Mouse (Mus musculus) hindbrain, embryonic 16.5 days (tissue): Measurements from ENCODE around the gene Lamp1. TPM values are rescaled to one million over a fixed set of nuclear protein-coding genes. Genes with fewer than 3 reads are reported as not detected.
"Not testable (repeated sequence)": the region's sequence is repeated elsewhere in the genome, so short reads cannot be mapped to it uniquely, and the experiment has no call there.

Experiments
- ATAC-seq: fragments of 200-750 bp; cut with Nextera tagmentation; 2 replicates; pipeline ENCODE4 v1.8.0; 2017; ENCODE audit warnings: moderate TSS enrichment, moderate library complexity
- H3K27ac ChIP-seq: fragments of 300-500 bp; sonication (generic); 2 replicates; pipeline ENCODE4 v1.5.1; 2014; ENCODE audit warnings: low read depth, mild to moderate bottlenecking, control low read depth, low read length, moderate library complexity
- H3K27me3 ChIP-seq: fragments of 300-500 bp; sonication (generic); replicated peaks from 2 replicates; pipeline ENCODE4 v1.6.1; 2014; ENCODE audit warnings: low read length; ENCODE audit not compliant: control insufficient read depth, insufficient read depth
- H3K36me3 ChIP-seq: fragments of 300-500 bp; sonication (generic); 2 replicates; pipeline ENCODE4 v1.6.1; 2014; ENCODE audit warnings: mild to moderate bottlenecking, low read length, moderate library complexity, mixed read lengths; ENCODE audit not compliant: control insufficient read depth, insufficient read depth
- H3K4me1 ChIP-seq: fragments of 300-500 bp; sonication (generic); 2 replicates; pipeline ENCODE4 v1.6.1; 2014; ENCODE audit warnings: low read depth, low read length; ENCODE audit not compliant: control insufficient read depth, insufficient read depth
- H3K4me2 ChIP-seq: fragments of 300-500 bp; sonication (generic); 2 replicates; pipeline ENCODE4 v1.6.1; 2014; ENCODE audit warnings: mild to moderate bottlenecking, low read length, control low read depth, moderate library complexity
- H3K4me3 ChIP-seq: fragments of 300-500 bp; sonication (generic); 2 replicates; pipeline ENCODE4 v1.5.1; 2014; ENCODE audit warnings: mild to moderate bottlenecking, low read length, control low read depth, moderate library complexity
- H3K9ac ChIP-seq: fragments of 300-500 bp; sonication (generic); 2 replicates; pipeline ENCODE4 v1.6.1; 2014; ENCODE audit warnings: low read depth, mild to moderate bottlenecking, control low read depth, low read length, moderate library complexity
- H3K9me3 ChIP-seq: fragments of 300-500 bp; sonication (generic); 2 replicates; pipeline ENCODE4 v1.6.1; 2014; ENCODE audit warnings: mild to moderate bottlenecking, low read length, moderate library complexity; ENCODE audit not compliant: control insufficient read depth
- WGBS: fragments of 180-500 bp; shearing (Covaris S2); extraction: QIAGEN DNeasy Blood & Tissue Kit; methylation state at CpG from one replicate; pipeline ENCODE4 v1.1.7; 2014; 5-methylcytosine and 5-hydroxymethylcytosine counted together
- polyA plus RNA-seq: library from polyadenylated mRNA; unstranded; fragments of >200 nt; fragmentation: Nextera tagmentation; extraction: Ambion mirVana; gene quantifications from 2 replicates; pipeline ENCODE4 v1.2.1, GENCODE M21; 2015

Gene Lamp1
- polyA plus RNA-seq, 1 experiment from 2014 or later, result 318 TPM

DNA sequence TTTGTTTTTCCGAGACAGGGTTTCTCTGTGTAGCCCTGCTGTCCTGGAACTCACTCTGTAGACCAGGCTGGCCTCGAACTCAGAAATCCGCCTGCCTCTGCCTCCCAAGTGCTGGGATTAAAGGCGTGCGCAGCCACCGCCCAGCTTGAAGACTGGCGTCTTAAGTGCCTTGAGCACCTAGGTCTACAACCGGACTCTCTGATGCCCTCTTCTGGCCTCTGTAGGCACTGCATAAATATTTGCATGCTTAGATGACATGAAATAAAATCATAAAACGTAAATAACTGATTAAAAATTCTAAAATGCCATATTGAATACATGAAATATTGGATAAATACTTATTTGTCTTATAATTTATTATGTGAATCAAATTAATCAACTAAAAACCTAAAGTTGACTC, 26.7 kb upstream of the Lamp1 start:
- not testable (repeated sequence) for H3K4me1 ChIP-seq, ATAC-seq, H3K4me2 ChIP-seq, H3K9ac ChIP-seq, H3K9me3 ChIP-seq, H3K4me3 ChIP-seq, H3K27ac ChIP-seq, H3K27me3 ChIP-seq
- H3K36me3 ChIP-seq, result peaks cover 66% of the 10 kb centered on the region
- WGBS, result 67% methylated on average over 9 of the region's 9 CpGs

DNA sequence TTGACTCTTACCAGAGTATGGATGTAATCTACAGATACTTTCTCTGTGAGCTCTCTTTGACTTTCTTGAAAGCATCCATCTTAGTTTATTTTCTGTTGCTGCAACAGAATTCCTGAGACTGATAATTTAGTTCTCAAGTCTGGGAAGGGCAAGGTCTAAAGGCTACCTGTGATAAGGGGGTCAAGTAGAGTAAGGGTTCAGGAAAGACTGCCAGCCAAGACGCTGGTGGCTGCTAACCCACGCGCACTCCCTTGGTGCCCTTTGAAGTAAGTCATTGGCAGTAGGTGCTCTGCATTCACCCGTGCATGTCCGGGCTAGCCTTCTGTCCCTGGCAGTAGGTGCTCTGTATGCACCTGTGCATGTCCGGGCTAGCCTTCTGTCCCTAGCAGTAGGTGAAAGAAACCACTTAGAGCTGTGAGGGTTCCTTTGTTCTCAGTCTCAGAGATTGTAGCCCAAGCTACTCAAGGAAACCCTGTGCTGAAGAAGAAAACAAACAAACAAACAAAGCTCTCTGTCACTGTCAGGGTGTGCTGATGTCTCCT, 19.2 kb upstream of the Lamp1 start:
- Histone ChIP-seq H3K4me2 (no peak overlapping the region), H3K27me3 (no peaks in the 10 kb centered on the region), H3K9ac (no peak overlapping the region), H3K4me1 (no peaks in the 10 kb centered on the region), H3K27ac (no peak overlapping the region), H3K9me3 (no peaks in the 10 kb centered on the region), H3K4me3 (no peak overlapping the region), H3K36me3 (peaks cover 75% of the 10 kb centered on the region)
- over 99% methylated on average over 6 of the region's 6 CpGs for WGBS
- ATAC-seq, result no peak

DNA sequence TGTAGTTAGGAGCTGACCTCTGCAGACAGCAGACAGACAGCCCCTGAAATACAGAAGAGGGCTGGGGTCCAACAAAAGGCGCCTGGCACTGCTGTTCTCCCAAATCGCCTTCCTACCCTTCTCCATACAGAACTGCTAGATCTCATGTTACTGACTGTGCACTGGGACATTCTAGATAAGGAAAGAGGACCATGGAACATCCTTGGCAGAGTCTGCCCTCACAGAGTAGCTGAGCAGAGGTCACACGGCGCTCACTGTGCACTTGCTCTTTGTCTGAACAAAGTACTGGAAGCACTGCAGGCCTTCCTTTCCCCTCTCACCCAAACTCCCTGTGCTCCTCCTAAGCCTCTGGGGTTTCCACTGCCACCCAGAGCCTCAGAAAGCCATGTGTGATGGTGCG, 17.3 kb upstream of the Lamp1 start:
- Histone ChIP-seq H3K9ac (no peak overlapping the region), H3K4me2 (no peak overlapping the region), H3K36me3 (peaks cover 63% of the 10 kb centered on the region), H3K27me3 (no peaks in the 10 kb centered on the region), H3K4me3 (no peak overlapping the region), H3K9me3 (no peaks in the 10 kb centered on the region), H3K27ac (no peak overlapping the region), H3K4me1 (no peaks in the 10 kb centered on the region)
- ATAC-seq, result no peak
- WGBS, result 94% methylated on average over 5 of the region's 5 CpGs

- H3K9ac ChIP-seq, result no peak overlapping the region
- no peak overlapping the region for H3K4me3 ChIP-seq
Measured at GRCm38 (mm10) chr8:13148476-13148875, 10.5 kb upstream of the Lamp1 start.

DNA sequence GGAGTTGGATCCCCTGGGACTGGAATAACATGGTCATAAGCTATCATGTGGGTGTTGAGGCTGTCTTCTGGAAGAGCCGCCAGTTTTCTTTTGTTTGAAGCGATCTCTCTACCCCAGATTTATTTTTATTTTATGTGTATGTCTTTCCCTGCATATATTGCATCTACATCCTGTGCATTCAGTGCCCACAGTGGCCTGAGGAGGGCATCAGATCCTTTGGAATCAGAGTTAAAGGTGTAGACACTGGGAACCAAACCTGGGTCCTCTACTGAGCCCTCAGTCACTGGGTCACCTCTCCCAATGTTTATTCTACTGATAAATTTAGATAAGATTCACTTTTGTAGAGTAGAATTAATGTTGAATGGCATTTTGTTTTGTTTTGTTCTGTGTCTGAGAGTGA, 9.7 kb upstream of the Lamp1 start:
- H3K36me3 ChIP-seq, result peaks cover 16% of the 10 kb centered on the region; the same call in 1 of the 2 replicates
- 100% methylated on average over 2 of the region's 2 CpGs for WGBS
- H3K9ac ChIP-seq, result no peak overlapping the region
- H3K4me3 ChIP-seq, result no peak overlapping the region
- H3K4me1 ChIP-seq, result no peaks in the 10 kb centered on the region
- H3K9me3 ChIP-seq, result no peaks in the 10 kb centered on the region
- no peak for ATAC-seq
- H3K27ac ChIP-seq, result no peak overlapping the region
- no peak overlapping the region for H3K4me2 ChIP-seq
- no peaks in the 10 kb centered on the region for H3K27me3 ChIP-seq

More at GRCm38 (mm10) chr8:13148476-13148875, 10.5 kb upstream of the Lamp1 start:
- ATAC-seq, result no peak
- Histone ChIP-seq H3K4me1 (no peaks in the 10 kb centered on the region), H3K27ac (no peak overlapping the region), H3K4me2 (no peak overlapping the region), H3K36me3 (peaks cover 17% of the 10 kb centered on the region), H3K9me3 (no peaks in the 10 kb centered on the region), H3K27me3 (no peaks in the 10 kb centered on the region)
- 100% methylated on average over 2 of the region's 2 CpGs for WGBS

GRCm38 (mm10) chr8:13149866-13150265, 9.1 kb upstream of the Lamp1 start:
- no peak for ATAC-seq
- H3K27ac ChIP-seq, result no peak overlapping the region

DNA sequence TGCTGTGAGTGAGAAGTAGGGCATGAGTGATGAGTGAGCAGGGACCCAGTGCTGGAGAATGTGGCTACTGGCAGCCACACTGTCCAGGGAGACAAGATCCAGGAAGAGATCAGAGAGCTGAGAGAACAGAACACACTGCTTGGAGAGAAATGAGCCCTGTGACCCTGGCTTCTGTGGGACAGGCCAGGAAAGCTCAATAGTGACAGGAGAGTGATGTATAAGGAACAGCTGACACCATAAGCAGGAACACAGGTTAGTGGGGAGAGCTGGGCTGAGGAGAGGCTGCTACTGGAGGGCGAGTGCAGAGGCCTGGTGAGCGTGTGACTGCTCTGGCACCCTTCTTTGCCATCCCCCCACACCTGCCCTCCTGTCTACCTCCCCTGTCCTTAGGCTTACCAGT, 8.0 kb upstream of the Lamp1 start:
- Histone ChIP-seq H3K36me3 (peaks cover 8% of the 10 kb centered on the region; the same call in 1 of the 2 replicates), H3K9me3 (no peaks in the 10 kb centered on the region), H3K4me3 (no peak overlapping the region), H3K27me3 (no peaks in the 10 kb centered on the region), H3K9ac (no peak overlapping the region), H3K4me1 (no peaks in the 10 kb centered on the region), H3K4me2 (no peak overlapping the region), H3K27ac (no peak overlapping the region)
- 100% methylated on average over 2 of the region's 2 CpGs for WGBS
- no peak for ATAC-seq

More at GRCm38 (mm10) chr8:13149866-13150265, 9.1 kb upstream of the Lamp1 start:
- no peaks in the 10 kb centered on the region for H3K9me3 ChIP-seq
- no peaks in the 10 kb centered on the region for H3K4me1 ChIP-seq
- no peaks in the 10 kb centered on the region for H3K27me3 ChIP-seq
- 65% methylated on average over 5 of the region's 5 CpGs for WGBS
- peaks cover 12% of the 10 kb centered on the region; the same call in 1 of the 2 replicates for H3K36me3 ChIP-seq
- no peak overlapping the region for H3K9ac ChIP-seq
- H3K4me2 ChIP-seq, result no peak overlapping the region
- no peak overlapping the region for H3K4me3 ChIP-seq

DNA sequence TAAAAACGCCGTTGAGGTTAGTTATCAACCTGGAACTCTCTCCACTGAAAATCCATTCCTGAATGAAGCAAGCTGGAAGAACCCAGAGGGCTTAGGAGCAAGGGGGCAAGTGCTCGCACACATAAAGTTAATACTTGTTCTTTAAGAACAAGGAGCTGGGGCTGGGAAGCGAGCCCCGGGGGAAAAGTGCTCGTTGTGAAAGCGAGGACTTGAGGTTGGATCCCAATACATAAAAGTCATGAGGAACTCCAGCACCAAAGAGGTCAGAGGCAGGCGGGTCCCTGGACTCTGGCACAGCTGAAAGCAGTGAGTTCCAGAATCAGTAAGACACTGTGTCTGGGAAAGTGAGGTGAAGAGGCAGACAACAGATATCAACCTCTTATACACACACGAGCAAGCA, 4.9 kb upstream of the Lamp1 start:
- Histone ChIP-seq H3K4me1 (peaks cover 4% of the 10 kb centered on the region), H3K4me2 (no peak overlapping the region), H3K27me3 (no peaks in the 10 kb centered on the region), H3K36me3 (peaks cover 3% of the 10 kb centered on the region; the same call in 1 of the 2 replicates), H3K9me3 (no peaks in the 10 kb centered on the region), H3K9ac (no peak overlapping the region), H3K27ac (no peak overlapping the region), H3K4me3 (no peak overlapping the region)
- ATAC-seq, result no peak
- WGBS, result 78% methylated on average over 9 of the region's 9 CpGs

DNA sequence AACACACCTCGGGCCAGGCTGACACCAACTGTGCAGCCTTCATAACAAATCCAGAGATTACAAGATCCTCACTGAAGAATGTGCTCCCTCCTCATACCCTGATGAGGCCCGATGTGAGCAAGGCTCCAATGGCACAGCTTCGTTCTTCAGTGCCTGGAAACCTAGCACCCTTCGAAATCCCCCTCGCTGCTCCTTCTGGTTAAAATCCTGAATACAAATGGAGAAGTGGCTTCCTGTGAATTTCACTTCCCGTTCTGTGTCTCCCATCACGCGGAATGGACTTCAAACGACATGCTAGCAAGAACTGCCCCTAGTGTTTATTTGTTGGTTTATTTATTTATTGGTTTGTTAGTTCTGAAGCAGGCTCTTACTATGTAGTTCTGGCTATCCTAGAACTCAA, 3.6 kb upstream of the Lamp1 start:
- no peak for ATAC-seq
- Histone ChIP-seq H3K4me2 (no peak overlapping the region), H3K36me3 (no peaks in the 10 kb centered on the region; the same call in 1 of the 2 replicates), H3K27me3 (no peaks in the 10 kb centered on the region), H3K4me1 (peaks cover 10% of the 10 kb centered on the region), H3K27ac (no peak overlapping the region), H3K9me3 (no peaks in the 10 kb centered on the region), H3K4me3 (no peak overlapping the region), H3K9ac (no peak overlapping the region)
- 71% methylated on average over 9 of the region's 9 CpGs for WGBS
